Mouse (Mus musculus) testis, adult 2 months (tissue): ENCODE results near the gene Gtf3c1. TPM values are rescaled to one million over a fixed set of nuclear protein-coding genes. Genes with fewer than 3 reads are reported as not detected.

Experiments
- H3K27ac ChIP-seq: fragments of 200-500 bp; 2 replicates; pipeline ENCODE4 v1.5.1; 2012; ENCODE audit warnings: low read depth, low read length; ENCODE audit not compliant: control insufficient read depth, insufficient read depth
- H3K27me3 ChIP-seq: fragments of 200-500 bp; 2 replicates; pipeline ENCODE4 v1.6.1; 2012; ENCODE audit warnings: mild to moderate bottlenecking, low read length, moderate library complexity; ENCODE audit not compliant: control insufficient read depth, insufficient read depth
- H3K36me3 ChIP-seq: fragments of 200-500 bp; 2 replicates; pipeline ENCODE4 v1.6.1; 2012; ENCODE audit warnings: mild to moderate bottlenecking, low read length; ENCODE audit not compliant: control insufficient read depth, insufficient read depth
- H3K4me1 ChIP-seq: fragments of 200-500 bp; 2 replicates; pipeline ENCODE4 v1.6.1; 2012; ENCODE audit warnings: low read length; ENCODE audit not compliant: control insufficient read depth, insufficient read depth
- H3K4me3 ChIP-seq: fragments of 200-500 bp; 2 replicates; pipeline ENCODE4 v1.5.1; 2012; ENCODE audit warnings: low read depth, mild to moderate bottlenecking, low read length, moderate library complexity, mixed read lengths; ENCODE audit not compliant: control insufficient read depth
- CTCF ChIP-seq: fragments of 200-500 bp; IDR thresholded peaks from 2 replicates; pipeline ENCODE4 v1.5.1; 2012; ENCODE audit warnings: low read depth, mild to moderate bottlenecking, inconsistent platforms, low read length, moderate library complexity; ENCODE audit not compliant: control insufficient read depth, insufficient read depth, insufficient replicate concordance
- POLR2A ChIP-seq: fragments of 200-500 bp; IDR thresholded peaks from 2 replicates; pipeline ENCODE4 v1.6.1; 2012; ENCODE audit warnings: low read depth, mild to moderate bottlenecking, inconsistent platforms, low read length, moderate library complexity; ENCODE audit not compliant: control insufficient read depth
- polyA plus RNA-seq: library from polyadenylated mRNA; depleted of rRNA; stranded (reverse); fragments of >200 nt; gene quantifications from 2 replicates; pipeline ENCODE4 v1.2.3, GENCODE M21; 2012

Gtf3c1 gene
- polyA plus RNA-seq, 1 experiment, result 35.4 TPM

DNA sequence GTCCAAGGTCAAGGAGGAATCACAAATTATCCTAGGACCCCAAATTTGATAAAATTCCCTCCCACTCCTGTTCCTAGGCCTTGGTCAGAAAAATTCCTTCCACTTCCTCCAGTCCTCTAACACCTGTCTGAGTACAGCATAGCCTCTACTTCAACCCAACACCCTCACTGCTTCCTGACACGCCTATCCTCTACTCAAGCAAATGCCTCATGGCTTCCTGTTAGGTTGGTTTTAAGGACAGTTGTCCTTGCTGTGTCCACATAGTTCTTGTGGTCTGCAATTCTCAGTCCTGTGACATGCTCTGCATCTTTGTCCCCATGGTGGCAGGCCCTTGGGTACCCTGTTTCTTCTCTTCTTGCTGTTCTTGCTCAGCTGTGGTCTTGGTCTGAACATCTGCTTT is 37.2 kb upstream of the Gtf3c1 start:
- Histone ChIP-seq H3K36me3 (no peaks in the 10 kb centered on the region; the same call in 1 of the 2 replicates), H3K27me3 (no peaks in the 10 kb centered on the region), H3K4me3 (no peak overlapping the region), H3K27ac (no peak overlapping the region), H3K4me1 (no peaks in the 10 kb centered on the region)
- TF ChIP-seq CTCF (no peak), POLR2A (no peak)

DNA sequence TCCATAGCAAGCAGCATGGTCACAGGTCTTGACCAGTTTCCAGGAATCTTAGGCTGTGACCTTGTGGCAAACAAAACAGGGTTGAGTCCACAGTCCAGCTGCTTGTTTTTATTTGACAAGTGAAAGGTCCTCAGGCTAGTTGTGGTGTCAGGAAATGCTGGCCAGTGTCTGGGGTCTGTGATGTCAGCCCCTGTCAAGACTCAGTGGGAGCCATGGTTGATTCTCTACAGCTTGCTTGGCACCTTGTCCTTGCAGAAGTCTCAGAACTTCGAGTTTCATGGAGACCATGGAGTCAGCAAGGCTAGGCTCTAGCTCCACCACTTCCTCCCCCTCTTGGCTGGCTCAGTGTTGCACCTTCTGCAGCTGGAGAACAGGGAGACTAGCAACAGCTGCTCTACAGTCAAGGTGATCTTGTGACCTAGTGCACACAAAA is 33.7 kb upstream of the Gtf3c1 start:
- H3K4me1 ChIP-seq, result no peaks in the 10 kb centered on the region
- TF ChIP-seq POLR2A, result no peak
- no peak for TF ChIP-seq CTCF
- H3K27me3 ChIP-seq, result no peaks in the 10 kb centered on the region
- no peak overlapping the region for H3K27ac ChIP-seq
- no peaks in the 10 kb centered on the region; the same call in 1 of the 2 replicates for H3K36me3 ChIP-seq
- H3K4me3 ChIP-seq, result no peak overlapping the region

DNA sequence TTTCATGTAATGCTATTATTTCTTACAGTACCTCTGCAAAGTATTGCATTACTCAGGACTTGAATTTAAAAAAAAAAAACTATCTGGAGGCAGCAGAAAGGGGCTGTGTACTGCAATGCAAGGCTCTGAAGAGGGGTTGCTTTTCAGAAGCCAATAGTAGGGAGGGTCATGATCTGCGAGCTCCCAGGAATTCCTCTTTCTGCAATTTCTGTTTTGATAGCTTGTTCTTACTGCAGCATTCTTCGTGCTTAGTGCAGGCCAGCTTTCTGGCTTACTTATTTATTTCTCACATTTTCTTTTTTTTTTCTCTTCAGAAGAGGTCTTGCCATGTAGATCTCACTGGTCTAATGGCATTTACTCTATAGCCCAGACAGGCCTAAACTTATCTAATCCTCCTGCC is 32.9 kb upstream of the Gtf3c1 start:
- Histone ChIP-seq H3K4me1 (no peaks in the 10 kb centered on the region), H3K27me3 (no peaks in the 10 kb centered on the region), H3K36me3 (no peaks in the 10 kb centered on the region; the same call in 1 of the 2 replicates), H3K27ac (no peak overlapping the region), H3K4me3 (no peak overlapping the region)
- no peak for TF ChIP-seq POLR2A
- TF ChIP-seq CTCF, result no peak

DNA sequence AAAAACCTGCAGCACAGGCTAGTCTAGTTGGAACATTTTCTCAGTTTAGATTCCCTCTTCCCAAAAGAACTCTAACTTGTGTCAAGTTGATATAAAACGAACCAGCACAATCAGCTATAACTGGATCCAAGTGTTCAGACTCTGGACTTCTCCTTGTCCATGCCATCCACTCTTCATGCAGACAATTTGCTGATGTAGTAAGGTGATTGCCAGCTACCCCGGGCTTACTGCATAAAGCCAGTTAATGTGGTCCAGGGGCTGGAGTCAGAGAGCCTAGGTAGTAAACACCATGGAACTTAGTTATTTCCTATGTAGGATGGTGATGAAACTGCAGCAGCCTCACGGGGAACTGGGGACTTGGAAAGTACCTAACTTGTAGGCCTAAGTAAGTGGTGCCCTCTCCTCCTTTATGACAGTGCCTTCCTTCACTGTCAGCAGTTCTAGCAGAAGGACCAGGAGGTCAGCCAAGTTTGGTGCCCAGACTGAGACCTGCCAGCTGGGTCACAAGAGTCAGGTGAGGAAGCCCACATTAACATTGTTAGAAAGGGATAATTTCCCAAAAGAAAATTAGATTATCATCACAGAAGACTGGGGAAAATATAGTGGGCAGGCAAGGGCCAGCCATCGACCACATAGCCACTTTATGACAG is 28.9 kb upstream of the Gtf3c1 start:
- no peaks in the 10 kb centered on the region; the same call in 1 of the 2 replicates for H3K36me3 ChIP-seq

DNA sequence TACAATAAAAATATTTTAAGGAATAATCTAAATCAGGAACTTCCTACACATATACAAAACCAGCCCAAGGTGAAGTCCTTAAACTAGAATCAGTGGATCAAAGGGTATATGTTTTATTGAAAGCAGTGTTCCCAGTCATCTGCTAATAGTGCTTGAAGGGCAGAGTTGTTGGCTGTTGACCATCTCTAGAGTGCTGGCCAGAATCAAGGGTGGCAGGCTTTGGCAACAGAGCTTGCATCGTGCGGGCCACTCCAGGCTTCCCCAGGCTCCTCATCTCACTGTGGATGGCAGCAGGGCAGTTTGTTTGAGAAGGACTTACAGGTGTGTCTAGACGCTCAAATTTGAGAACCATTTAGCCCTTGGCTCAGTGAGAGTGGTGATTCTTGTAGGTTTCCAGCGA is 26.2 kb upstream of the Gtf3c1 start:
- H3K4me3 ChIP-seq, result no peak overlapping the region
- H3K27me3 ChIP-seq, result no peaks in the 10 kb centered on the region
- H3K4me1 ChIP-seq, result no peaks in the 10 kb centered on the region
- no peaks in the 10 kb centered on the region; the same call in 1 of the 2 replicates for H3K36me3 ChIP-seq
- TF ChIP-seq POLR2A (no peak), CTCF (no peak)
- no peak overlapping the region for H3K27ac ChIP-seq

More for the DNA sequence above, 28.9 kb upstream of the Gtf3c1 start:
- H3K27ac ChIP-seq, result no peak overlapping the region
- H3K4me1 ChIP-seq, result no peaks in the 10 kb centered on the region
- TF ChIP-seq CTCF (no peak), POLR2A (no peak)
- H3K4me3 ChIP-seq, result no peak overlapping the region
- H3K27me3 ChIP-seq, result no peaks in the 10 kb centered on the region

DNA sequence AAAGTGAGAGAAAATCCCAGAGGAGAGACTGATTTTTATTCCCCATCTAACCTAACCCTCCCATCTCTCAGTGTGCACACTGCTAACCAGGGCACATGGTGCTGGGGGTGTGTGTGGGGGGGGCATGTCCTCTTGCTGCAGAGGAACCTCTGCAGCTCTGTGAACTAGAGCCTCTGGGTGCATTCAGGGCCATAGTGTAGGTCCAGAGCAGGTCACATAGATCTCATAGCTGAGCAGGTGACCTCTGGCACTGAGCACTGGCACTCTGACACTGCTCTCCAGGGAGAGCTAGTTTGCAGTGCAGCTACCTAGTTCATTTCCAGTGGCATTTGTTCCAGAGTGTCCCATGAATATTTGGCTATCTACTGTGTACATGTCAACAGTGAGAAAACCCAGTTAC is 24.1 kb upstream of the Gtf3c1 start:
- peaks cover 3% of the 10 kb centered on the region for H3K36me3 ChIP-seq
- no peak overlapping the region for H3K27ac ChIP-seq
- H3K4me3 ChIP-seq, result no peak overlapping the region
- no peaks in the 10 kb centered on the region for H3K27me3 ChIP-seq
- TF ChIP-seq POLR2A, result no peak
- TF ChIP-seq CTCF, result no peak
- H3K4me1 ChIP-seq, result no peaks in the 10 kb centered on the region

DNA sequence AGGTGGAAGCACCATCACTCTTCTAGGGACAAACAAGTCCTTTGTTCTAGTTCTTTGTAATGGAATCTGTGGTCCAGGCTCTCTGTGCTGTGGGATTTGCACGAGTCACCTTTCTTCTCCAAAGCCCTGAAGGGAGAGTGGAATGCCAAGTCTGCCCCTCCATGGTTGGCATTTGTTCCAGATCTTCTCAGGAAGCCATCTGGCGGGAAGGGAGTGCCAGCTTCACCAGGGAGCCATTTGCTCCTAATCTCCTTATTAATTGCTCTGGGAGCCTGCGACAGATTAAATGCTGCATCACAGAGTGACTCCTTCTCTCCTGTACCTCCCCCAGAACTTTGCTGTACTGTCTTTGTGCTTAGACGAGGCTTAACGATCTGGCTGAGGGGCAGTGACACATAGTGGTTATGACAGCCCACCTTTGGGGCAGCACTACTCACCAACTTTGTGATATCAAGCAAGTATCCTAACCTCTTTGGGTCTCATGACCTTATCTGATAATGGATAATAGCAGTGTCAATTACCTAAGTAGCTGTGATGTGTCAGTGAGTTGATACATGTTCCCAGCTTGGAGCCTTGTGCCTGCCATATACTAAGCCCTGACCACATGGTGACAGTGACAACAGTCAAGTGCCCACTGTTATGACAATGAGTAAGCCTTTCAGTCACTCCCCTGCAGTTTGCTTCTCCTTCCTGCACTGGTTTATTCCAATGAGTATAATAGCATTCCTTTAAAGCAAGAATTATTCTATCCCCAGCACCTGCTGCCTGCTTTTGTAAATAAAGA is 15.8 kb upstream of the Gtf3c1 start:
- H3K4me3 ChIP-seq, result no peak overlapping the region
- no peaks in the 10 kb centered on the region for H3K4me1 ChIP-seq
- no peak overlapping the region for H3K27ac ChIP-seq
- TF ChIP-seq POLR2A, result no peak
- TF ChIP-seq CTCF, result no peak
- peaks cover 2% of the 10 kb centered on the region for H3K36me3 ChIP-seq
- H3K27me3 ChIP-seq, result no peaks in the 10 kb centered on the region

DNA sequence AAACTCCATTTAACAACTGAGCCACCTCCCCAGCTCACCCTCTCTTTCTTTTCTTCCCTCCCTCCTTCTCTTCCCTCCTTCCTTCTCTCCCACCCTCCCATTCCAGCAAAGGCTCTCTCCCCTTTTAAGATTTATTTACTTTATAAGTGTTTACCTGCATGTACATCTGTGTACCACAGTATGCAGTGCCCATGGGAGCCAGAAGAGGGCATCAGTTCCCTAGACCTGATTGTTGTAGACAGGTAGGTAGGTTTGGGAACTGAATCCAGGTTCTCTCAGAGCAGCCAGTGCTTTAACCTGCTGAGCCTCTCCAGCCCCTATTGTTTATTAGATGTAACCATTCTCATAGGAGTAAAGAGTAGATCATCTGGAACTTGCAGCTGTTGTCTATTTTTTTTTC is 14.5 kb upstream of the Gtf3c1 start:
- Histone ChIP-seq H3K36me3 (no peaks in the 10 kb centered on the region), H3K4me3 (no peak overlapping the region)
- TF ChIP-seq CTCF, result no peak
- no peak for TF ChIP-seq POLR2A

More for the DNA sequence above, 14.5 kb upstream of the Gtf3c1 start:
- no peaks in the 10 kb centered on the region for H3K27me3 ChIP-seq
- H3K27ac ChIP-seq, result no peak overlapping the region
- no peaks in the 10 kb centered on the region for H3K4me1 ChIP-seq
